Mouse (Mus musculus) forelimb bud, embryonic 11.5 days (tissue): ENCODE results near the gene Stra6l.

Experiments used
- DNase-seq: peaks from one replicate; pipeline ENCODE4 v3.0.0-alpha.2; 2012; ENCODE audit warnings: low read depth, low spot score

The Stra6l gene

DNA sequence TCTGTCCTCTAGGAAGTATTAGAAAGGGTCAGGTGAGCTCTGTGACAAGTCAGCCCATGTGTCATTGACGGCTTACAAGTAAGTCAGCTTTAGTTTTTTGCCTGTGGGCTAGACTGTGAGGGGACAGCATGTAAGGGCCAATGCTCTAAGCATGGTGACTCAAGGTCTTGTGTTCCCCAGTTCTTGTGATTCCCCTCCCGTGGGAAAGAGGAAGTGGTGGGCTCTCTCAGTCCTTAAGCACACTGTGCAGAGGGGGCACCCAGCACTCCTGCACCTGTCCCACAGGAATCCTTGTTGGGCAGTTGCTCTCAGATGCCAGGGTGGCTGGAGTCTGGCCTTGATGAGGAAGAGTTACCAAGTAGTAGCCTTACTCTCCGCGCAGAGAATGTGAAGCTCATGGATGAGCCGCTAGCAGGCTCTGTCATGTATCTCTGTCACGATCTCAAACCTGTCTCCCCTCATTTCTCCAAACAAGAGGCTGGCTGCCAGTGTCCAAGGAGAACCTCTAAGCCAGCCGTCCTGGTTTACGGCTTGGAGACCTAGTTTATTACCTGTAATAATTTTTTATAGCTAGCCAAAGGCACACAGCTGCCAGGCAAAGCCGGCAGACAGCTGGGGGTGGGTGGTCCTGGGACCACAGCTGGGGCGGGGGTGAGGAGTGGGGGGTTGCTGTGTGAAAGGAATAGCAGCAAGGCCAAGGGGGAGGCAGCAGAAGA lies at the start of gene Stra6l:
TSS of gene Stra6l (plus strand) at position 556 of the 716 bp plus-strand sequence.
- peak; percentile 84 for DNase-seq

DNA sequence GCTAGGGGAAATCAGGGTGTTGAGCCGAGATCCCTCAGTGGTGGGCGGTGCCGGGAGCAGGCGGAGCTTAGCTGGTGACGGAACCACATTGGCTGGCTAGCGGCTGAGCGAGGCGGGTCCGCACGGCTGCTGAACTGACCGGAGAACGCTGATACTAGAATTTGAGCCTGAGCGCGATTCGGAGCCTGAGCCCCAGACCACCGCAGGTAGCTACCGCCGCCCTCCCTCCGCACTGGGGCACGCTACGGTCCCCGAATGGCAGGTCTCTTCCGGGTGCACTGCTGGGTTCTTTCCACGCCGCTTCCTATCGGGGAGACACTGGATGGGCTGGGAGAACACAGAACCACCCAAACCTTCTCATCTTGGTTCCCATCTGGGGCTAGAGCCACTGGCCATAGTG lies 49.5 kb upstream of the Stra6l start, which contains the start of gene Aldh1b1:
TSS of gene Aldh1b1 (plus strand) at position 59 of the 400 bp plus-strand sequence.
- DNase-seq: peak; percentile 52

- no peak for DNase-seq
Measured at GRCm38 (mm10) chr4:45799956-45800537, 48.4 kb upstream of the Stra6l start.

GRCm38 (mm10) chr4:45802900-45803299 lies 45.6 kb upstream of the Stra6l start:
- no peak for DNase-seq

DNA sequence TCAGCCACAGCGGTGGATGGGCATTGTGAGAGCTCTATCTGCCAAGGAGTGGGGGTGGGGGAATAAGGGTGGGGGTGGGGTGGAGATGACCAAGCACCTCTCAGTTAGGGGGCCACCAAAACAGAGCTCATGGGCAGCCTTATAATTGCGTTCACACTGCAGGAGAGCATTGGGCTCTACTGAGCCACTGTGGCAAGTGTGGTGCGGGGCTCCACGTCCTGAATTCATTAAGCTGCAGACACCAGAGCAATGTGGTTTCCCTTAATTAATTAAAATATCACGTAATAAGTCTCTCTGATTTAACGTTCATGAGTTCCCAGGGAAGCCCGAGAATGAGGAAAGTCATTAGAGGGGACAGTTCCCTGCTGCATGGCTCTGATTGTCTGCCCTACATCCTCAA lies 40.4 kb upstream of the Stra6l start:
- DNase-seq: no peak

DNA sequence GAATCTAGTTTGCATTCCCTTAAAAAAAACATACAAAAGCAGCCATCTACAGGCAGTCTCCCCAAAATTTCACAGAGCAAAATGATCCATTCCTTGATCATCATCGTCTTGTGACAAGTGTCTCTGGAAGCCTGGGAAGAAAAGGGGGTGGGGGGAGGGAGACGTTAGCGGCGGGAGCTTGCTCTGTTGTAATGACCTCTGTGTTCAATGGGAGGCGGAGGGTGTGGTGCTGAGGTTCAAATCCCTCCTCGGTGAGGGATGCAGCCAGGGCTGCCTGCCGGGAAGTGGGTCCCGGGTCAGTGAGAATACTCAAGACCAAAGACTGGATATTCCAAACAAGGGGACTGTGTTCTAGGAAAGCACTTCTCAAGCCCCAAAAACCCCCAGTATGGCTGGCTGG lies 37.2 kb upstream of the Stra6l start:
- DNase-seq: no peak

- no peak for DNase-seq
Measured at GRCm38 (mm10) chr4:45815542-45815941, 32.9 kb upstream of the Stra6l start.

DNA sequence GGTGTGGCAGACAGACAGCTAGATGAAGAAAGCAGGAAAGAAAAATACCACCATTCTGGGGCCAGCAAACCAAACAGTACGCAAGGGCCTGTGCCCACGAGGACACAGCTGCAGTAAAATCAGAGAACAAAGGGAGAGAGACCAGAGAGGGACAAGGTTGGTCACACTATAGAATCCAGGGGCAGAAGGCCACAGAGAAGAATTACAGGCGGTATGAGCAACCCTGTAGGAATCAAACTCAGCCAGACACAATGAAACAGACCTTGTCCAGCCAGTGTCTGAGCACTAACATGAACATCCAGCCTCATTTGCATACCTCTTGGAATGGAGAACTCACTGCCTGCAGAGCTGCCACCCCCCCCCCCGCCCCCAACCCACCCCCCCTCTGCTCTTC lies 29.7 kb upstream of the Stra6l start:
- DNase-seq: no peak

DNA sequence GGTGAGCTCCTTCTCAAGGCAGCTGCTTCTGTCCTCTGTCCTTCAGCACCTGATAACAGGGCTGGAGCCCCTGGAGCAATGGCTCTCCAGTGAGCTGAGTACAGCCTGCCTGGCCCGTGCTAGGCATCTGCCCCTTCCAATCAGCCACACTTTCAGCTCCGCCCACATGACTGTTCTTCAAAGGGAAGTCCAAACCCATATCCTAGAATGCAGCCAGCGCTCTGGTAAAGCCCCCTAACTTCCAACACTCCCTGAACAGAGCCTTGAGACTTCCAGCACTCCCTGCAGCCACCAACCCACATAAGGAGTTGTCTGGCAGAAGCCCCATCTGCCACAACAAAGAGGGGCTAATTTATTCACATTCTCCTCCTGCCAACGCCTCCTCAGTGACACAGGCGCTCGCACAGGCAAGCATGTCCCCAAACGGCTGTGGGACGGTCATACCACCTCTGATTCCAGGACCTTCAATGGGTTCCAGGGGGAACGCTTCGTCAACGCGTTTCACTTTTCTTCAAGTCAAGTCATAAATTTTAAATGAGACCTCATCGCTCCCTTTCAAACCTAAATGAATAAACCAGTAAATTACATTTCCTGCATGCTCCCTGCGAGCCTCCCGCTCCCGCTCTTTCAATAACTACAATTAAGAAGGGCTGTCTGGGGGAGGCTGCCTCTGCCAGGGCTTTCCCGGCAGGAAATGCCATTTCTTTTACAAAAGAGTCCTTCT lies 29.1 kb upstream of the Stra6l start:
- DNase-seq: peak; percentile 70

DNA sequence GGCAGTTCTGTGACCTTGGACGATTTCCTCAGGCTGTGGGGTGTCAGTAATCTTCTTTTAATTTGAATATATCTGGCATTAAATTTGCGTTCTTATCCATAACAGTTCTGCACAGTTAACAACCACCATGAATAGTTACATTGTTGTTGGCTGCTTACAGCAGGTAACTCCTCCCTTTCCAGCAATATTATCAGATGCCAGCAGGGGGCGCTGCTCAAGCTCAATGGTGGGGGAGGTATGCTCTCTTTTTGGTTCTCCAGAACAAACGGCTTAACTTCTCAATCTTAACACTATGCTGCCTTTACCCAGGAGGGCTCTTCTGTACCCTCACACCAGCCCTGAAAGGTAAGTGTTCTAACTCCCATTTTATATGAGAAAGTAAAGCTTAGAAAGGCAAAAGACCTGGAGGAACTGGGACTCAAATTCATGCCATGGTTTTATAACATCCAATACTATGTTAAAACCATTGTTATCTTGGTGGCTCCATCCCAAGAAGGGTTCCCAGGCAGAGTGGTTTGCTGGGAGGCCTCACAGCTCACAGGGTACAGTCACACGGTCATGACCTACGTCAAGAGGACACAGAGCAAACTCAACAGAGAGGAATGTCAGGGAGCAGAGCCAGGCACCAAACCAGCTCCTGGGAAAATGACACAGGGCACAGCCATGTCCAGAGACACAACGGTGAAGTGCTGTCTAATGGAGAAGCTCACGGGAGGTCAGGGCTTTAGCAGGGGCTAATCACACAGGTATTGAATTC lies 28.2 kb upstream of the Stra6l start:
- peak; percentile 78 for DNase-seq

- DNase-seq: no peak
Measured at GRCm38 (mm10) chr4:45821995-45822394, 26.5 kb upstream of the Stra6l start.

- no peak for DNase-seq
Measured at GRCm38 (mm10) chr4:45822781-45823575, 25.5 kb upstream of the Stra6l start.

DNA sequence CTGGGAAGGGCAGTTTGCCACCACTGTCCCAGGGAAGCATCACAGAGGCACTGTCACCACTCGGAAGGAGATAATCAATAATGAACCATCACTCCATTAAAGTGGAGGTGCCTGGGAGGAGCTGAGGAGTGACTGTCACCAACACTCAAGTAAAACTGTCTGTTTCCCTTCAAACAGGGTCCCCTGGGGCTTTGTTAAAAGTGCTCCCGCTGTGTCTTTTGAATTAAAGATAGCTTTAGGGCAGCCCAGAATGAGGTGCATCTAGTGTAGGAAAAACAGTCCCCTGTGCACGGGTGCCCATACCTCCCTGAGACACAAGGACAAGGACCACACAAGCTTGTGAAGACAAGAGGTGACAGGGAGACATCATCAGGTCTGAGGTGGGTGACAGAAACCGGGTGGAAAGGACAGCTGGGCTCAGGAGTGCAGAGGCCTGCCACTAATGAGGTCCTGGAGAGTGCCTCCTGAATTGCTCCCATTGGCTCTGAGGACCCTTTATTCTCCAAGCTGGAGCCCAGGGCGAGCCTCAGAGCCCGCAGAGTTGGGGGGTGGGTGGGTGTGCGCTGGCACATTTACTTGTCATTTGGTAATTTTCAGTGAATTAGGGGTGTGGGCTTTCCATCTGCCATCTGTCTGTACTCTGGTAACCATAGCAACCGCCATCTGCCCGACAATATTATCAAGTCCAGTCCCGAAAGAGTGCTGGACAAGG lies 24.3 kb upstream of the Stra6l start:
- DNase-seq: no peak

DNA sequence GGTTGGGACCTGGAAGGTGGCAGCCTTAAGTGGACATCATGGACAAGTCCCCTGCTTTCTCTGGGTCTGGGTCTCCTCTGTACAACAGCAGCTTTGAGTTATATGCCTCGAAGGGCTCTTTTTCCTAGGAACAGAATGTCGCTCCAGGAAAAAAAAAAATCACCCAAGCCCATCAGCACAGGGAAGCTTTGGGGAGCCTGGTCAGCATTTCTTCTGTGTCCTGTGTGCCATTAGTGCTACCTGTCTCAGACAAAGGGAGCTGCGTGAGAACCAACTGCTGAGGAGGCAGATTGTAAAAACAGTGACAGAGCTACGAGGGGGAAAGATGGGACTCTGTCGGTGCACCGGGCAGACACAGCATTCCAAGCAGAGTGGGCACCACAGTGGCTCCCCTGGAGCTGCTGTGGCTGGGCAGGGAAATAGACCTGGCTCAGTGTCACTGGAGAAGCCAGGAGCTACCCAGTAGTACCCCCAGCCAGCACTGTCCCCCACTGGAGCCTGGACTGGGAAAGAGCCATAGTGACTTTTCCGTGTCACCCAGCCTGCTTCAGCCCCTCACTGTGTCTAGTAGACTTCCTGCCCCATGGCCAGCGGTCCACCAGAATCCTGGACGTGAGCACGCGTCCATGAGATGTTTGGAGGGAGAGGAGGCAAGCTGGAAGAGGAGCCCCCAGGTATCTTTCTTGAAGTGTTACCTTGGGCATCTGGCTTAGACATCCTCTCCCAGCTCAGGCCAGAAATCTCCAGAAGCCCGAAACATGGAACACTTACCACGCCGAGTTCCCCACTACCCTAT lies 23.5 kb upstream of the Stra6l start:
- DNase-seq: no peak

DNA sequence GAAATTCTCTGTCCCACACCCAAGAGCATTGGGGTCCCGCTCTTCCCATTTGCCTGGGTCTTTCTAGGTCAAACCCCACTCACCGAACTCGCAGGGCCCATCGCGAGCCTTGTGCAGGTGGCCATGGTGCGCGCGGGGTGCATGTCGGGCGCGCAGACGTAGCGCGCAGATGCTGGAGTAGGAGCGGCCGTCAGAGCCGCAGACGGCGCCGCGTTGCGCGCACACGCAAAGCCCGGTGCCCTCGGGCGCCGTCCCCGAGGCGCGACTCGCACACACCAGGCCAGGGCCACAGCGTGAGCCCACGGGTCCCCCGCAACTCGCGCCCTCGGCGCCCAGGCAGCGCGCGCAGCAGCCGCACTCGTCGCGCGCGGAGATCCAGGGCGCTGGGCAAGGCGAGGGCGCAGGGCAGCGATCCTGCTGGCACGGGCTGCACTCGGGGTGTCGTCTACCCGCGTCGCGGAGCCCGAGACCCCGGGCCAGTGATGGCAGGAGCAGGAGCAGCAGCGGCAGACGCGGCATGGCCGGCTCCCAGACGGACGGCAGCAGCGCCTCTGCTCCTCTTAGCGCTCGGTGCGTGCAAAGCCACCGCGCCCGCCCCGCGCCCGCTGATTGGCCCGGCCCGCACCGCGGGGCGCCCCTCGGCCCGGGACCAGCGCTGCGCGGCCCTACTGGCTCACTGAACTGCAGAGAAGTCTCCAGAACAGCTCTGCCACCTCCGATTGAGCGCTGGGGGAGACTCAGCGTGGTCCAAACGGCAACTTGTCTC lies 22.0 kb upstream of the Stra6l start, which contains the start of gene Igfbpl1:
TSS of gene Igfbpl1 (minus strand) at position 649 of the 766 bp plus-strand sequence.
- no peak for DNase-seq

DNA sequence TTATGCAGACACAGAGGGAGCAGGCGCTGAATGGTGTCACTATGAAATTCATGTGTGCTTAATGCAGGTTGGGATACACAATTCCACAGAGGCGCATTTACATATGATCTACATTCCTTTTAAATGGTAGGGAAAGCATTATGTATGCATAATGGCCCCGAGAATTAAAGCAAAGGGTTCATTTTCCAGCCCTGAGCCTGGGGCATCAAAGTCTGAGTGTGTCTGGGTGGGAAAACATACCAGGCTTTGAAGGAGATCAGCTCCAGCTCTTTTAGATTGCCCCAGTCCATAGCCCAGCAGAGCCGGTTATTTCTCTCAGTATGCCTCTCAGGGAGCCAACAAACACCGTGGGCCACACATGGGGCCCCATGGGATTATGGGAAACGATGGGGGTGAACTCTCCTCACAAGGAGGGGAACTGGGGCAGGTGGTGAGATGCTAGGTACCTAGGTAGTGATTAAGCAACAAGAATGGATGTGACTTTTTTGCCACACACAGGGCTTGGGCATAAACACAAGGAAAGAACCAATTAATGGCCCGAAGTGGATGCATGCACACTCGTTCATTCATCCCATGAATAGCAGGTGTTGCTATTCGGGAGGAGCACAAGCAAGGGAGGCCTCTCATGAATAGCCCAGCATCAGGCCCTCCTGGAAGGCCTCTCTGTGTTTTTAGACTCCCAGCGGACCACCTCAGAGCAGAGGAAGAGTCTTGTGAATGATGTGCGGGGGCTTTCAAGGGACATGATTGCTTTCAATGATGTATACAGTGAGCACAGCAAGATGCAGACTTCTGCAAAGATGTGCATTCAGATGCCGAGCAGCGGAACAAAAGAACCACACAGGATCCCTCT lies 18.3 kb upstream of the Stra6l start:
- no peak for DNase-seq

GRCm38 (mm10) chr4:45831996-45832395 lies 16.5 kb upstream of the Stra6l start:
- no peak for DNase-seq

- DNase-seq: no peak
Measured at GRCm38 (mm10) chr4:45833461-45833860, 15.0 kb upstream of the Stra6l start.
